ENCODE assay signal across 8 mouse cellular contexts in the genomic region with DNA sequence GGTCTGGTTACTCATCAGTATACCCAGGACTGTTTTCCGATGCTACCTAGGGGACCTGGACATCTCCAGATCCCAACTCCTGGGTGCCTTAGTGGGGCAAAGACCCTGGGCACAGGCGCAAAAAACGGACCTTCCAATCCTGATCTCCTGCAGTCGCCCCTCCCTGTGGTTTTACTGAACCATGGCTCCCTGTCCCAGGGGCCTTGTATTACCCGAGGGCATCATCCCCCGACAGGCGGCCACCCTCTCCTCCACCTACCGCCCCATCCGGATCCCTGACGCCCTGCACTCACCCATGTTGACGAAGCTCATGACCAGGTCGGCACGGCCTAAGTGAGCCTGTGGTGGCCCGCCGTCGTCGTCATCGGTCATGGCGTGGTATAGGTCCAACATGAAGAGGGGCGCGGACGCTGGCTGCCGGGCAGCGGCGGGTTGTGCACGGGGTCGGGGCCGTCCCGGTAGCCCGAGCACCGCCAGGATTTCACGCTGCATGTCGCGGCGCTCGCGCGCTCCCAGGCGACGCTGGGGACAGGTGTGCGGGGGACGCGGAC. TPM values are rescaled to one million over a fixed set of nuclear protein-coding genes. Genes with fewer than 3 reads are reported as not detected.
DNase-seq lines count a peak whose midpoint lies in the region; ATAC-seq and TF ChIP-seq lines count a peak whose summit lies in the region.

No protein-coding gene starts in this region.

- WGBS in lung, embryonic 14.5 days: 3% methylated on average over 42 of the region's 43 CpGs
- 3% methylated on average over 43 of the region's 43 CpGs for WGBS in limb, embryonic 12.5 days
- WGBS in neural tube, embryonic 15.5 days: 2% methylated on average over 42 of the region's 43 CpGs

- 0 out of 2 replicates have a peak, but pooled peaks cover 4% of the 10 kb centered on the region for H3K4me1 ChIP-seq in lung, embryonic 14.5 days (ENCODE audit: insufficient read depth)
- peaks cover 5% of the 10 kb centered on the region; the same call in 1 of the 2 replicates for H3K4me1 ChIP-seq in embryonic fibroblast, embryonic 13.5 days (ENCODE audit: control insufficient read depth, insufficient read depth, low read length)
- peaks cover 15% of the 10 kb centered on the region for H3K4me1 ChIP-seq in limb, embryonic 12.5 days (replicated peaks)
- H3K4me1 ChIP-seq in neural tube, embryonic 15.5 days: peaks cover 15% of the 10 kb centered on the region

- peak overlapping the region; percentile 51 for H3K4me3 ChIP-seq in lung, embryonic 14.5 days (ENCODE audit: low read depth, low read length)
- H3K4me3 ChIP-seq in embryonic fibroblast, embryonic 13.5 days (ENCODE audit: insufficient read depth, low read length): peak overlapping the region; percentile 47
- peak overlapping the region; percentile 53 for H3K4me3 ChIP-seq in limb, embryonic 12.5 days (replicated peaks)
- peak overlapping the region; percentile 47 for H3K4me3 ChIP-seq in neural tube, embryonic 15.5 days (replicated peaks)

- H3K9ac ChIP-seq in lung, embryonic 14.5 days: peak overlapping the region; percentile 23; the same call in 1 of the 2 replicates
- H3K9ac ChIP-seq in limb, embryonic 12.5 days (replicated peaks): peak overlapping the region; percentile 14; the same call in 1 of the 2 replicates
- H3K9ac ChIP-seq in neural tube, embryonic 15.5 days (replicated peaks): 0 out of 2 replicates have a peak overlapping the region, but pooled peaks have one; percentile 17

- DNase-seq in lung, embryonic 14.5 days: peak; percentile 6
- DNase-seq in lung, postnatal 10 days: no peak
- no peak for DNase-seq in right cerebral cortex, adult 18-20 months
- DNase-seq in gastrocnemius, adult 8-10 months (ENCODE audit: low spot score in 2 of 2): no peak
- DNase-seq in gastrocnemius, postnatal 36 days: no peak

- H3K4me2 ChIP-seq in lung, embryonic 14.5 days: peak overlapping the region; percentile 92
- peak overlapping the region; percentile 88 for H3K4me2 ChIP-seq in limb, embryonic 12.5 days
- H3K4me2 ChIP-seq in neural tube, embryonic 15.5 days: peak overlapping the region; percentile 87

- H3K27ac ChIP-seq in lung, embryonic 14.5 days (ENCODE audit: low read depth): no peak overlapping the region
- no peak overlapping the region for H3K27ac ChIP-seq in embryonic fibroblast, embryonic 13.5 days (ENCODE audit: insufficient read depth, low read length)
- H3K27ac ChIP-seq in limb, embryonic 12.5 days: no peak overlapping the region
- no peak overlapping the region for H3K27ac ChIP-seq in neural tube, embryonic 15.5 days (replicated peaks)

- no peak for TF ChIP-seq CTCF in lung, embryonic 14.5 days (IDR thresholded peaks at IDR 0.05; ENCODE audit: low read depth)
- TF ChIP-seq CTCF in embryonic fibroblast, embryonic 13.5 days (IDR thresholded peaks at IDR 0.05; ENCODE audit: borderline replicate concordance, insufficient read depth, low read length): no peak

- peak; percentile 32 for ATAC-seq in lung, embryonic 14.5 days (ENCODE audit: insufficient read depth)
- ATAC-seq in limb, embryonic 12.5 days (ENCODE audit: insufficient number of reproducible peaks, insufficient read depth, low FRiP score, low TSS enrichment, low read depth): peak; percentile 16; the same call in 1 of the 2 replicates
- peak; percentile 51 for ATAC-seq in neural tube, embryonic 15.5 days (ENCODE audit: low FRiP score)

- intact Hi-C loops in gastrocnemius, postnatal 36 days (cut with DNase I): no loop called here

- no peaks in the 10 kb centered on the region for H3K9me3 ChIP-seq in lung, embryonic 14.5 days (ENCODE audit: low read depth, low read length)
- H3K9me3 ChIP-seq in limb, embryonic 12.5 days: no peaks in the 10 kb centered on the region
- no peaks in the 10 kb centered on the region for H3K9me3 ChIP-seq in neural tube, embryonic 15.5 days (replicated peaks)

- H3K27me3 ChIP-seq in lung, embryonic 14.5 days (ENCODE audit: insufficient read depth, low read length): peaks cover 44% of the 10 kb centered on the region
- H3K27me3 ChIP-seq in limb, embryonic 12.5 days: peaks cover 61% of the 10 kb centered on the region
- peaks cover 50% of the 10 kb centered on the region for H3K27me3 ChIP-seq in neural tube, embryonic 15.5 days (replicated peaks)

- no peak for TF ChIP-seq POLR2A in embryonic fibroblast, embryonic 13.5 days (IDR thresholded peaks at IDR 0.05; ENCODE audit: low read depth, low read length)

- no peaks in the 10 kb centered on the region for H3K36me3 ChIP-seq in lung, embryonic 14.5 days (ENCODE audit: insufficient read depth)
- H3K36me3 ChIP-seq in limb, embryonic 12.5 days: no peaks in the 10 kb centered on the region
- 0 out of 2 replicates have a peak, but pooled peaks cover 3% of the 10 kb centered on the region for H3K36me3 ChIP-seq in neural tube, embryonic 15.5 days

RNA-seq across cellular contexts. Expression of gene Bmp8a, which starts 0.9 kb away (rescaled TPM):
- 0.11 and 0.30 TPM in 2 replicates for polyA plus RNA-seq in lung, embryonic 14.5 days (2014; fragmentation: Nextera tagmentation; extraction: Ambion mirVana)
- polyA plus RNA-seq in embryonic fibroblast, embryonic 13.5 days (2011; ENCODE audit: insufficient read length, low read depth, missing spikeins): 0.70 TPM in 1 of 2 replicates, not detected in the other
- 0.51 and 0.81 TPM in 2 replicates for polyA plus RNA-seq in limb, embryonic 12.5 days (2016; fragmentation: Nextera tagmentation; extraction: Ambion mirVana)
- polyA plus RNA-seq in neural tube, embryonic 15.5 days (2015; fragmentation: Nextera tagmentation; extraction: Ambion mirVana): 0.20 and 0.43 TPM in 2 replicates
- total RNA-seq in gastrocnemius, adult 8-10 months (2022): 1 to 10 TPM in 1 of 4 experiments, under 1 TPM in 2, not detected in 1; 0.56 to 1.3 (median 0.72) TPM
- 1 to 10 TPM in 1 of 2 experiments, under 1 TPM in 1; 0.38 to 1.6 TPM for total RNA-seq in gastrocnemius, postnatal 36 days (2021)

RNA-seq across cellular contexts. Expression of gene Oxct2a, which starts 18.7 kb away (rescaled TPM):
- not detected in 2 replicates for polyA plus RNA-seq in lung, embryonic 14.5 days (2014; fragmentation: Nextera tagmentation; extraction: Ambion mirVana)
- polyA plus RNA-seq in embryonic fibroblast, embryonic 13.5 days (2011; ENCODE audit: insufficient read length, low read depth, missing spikeins): not detected in 2 replicates
- polyA plus RNA-seq in limb, embryonic 12.5 days (2016; fragmentation: Nextera tagmentation; extraction: Ambion mirVana): not detected in 2 replicates
- 0.14 TPM in 1 of 2 replicates, not detected in the other for polyA plus RNA-seq in neural tube, embryonic 15.5 days (2015; fragmentation: Nextera tagmentation; extraction: Ambion mirVana)
- under 1 TPM in 1 of 4 experiments, not detected in 3; 0.27 TPM for total RNA-seq in gastrocnemius, adult 8-10 months (2022)
- under 1 TPM; 0.15 to 0.23 TPM for total RNA-seq in gastrocnemius, postnatal 36 days (2021)
